Mouse (Mus musculus): ENCODE measurements around the gene Milr1.

DNA sequence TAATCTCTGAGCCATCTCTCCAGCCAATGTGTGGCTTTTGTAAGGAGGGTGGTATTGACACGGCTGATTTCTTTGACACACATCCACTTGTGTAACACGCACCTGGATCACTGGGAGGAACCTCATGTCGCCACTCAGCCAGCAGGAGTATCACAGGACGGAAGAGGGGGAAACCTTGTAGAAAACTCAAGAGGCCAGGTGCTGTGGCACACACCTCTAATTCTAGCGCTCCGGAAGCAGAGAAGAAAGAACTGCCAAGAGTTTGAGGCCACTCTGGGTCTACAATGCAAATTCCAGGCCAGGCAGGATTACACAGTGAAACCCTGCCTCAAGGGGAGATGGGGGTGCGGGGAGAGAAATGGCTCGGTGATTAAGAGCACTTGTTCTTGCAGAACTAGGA is 43.9 kb upstream of the Milr1 start:
- TF ChIP-seq POLR2A (IDR thresholded peaks at IDR 0.05; ENCODE audit: low read depth, low read length) (no peak), CTCF (IDR thresholded peaks at IDR 0.05; ENCODE audit: extremely low read depth, insufficient read length, insufficient replicate concordance, low read depth, low read length) (no peak)

Data from small intestine, adult 2 months (tissue).